In genomic region chr4:106315921-106316350, GRCm38 (mm10) we compare ENCODE assay signal across 1 mouse cellular context.
TF ChIP-seq lines count a peak whose summit lies in the region.

Gene Usp24, plus strand, starts transcription at chr4:106316213.

TF ChIP-seq in CH12.LX, 34 proteins besides CTCF, POLR2A, EP300 and RAD21 (continued from another document):
- TF ChIP-seq NRF1 (IDR thresholded peaks at IDR 0.05; ENCODE audit: low read depth, low read length): peak; percentile 57; the same call in 1 of the 2 replicates
- no peak for TF ChIP-seq MAX (IDR thresholded peaks at IDR 0.05; ENCODE audit: low read length)
- TF ChIP-seq ZKSCAN1 (IDR thresholded peaks at IDR 0.05; ENCODE audit: borderline replicate concordance, low read depth, low read length): no peak
- TF ChIP-seq BHLHE40 (IDR thresholded peaks at IDR 0.05; ENCODE audit: low read depth, low read length): peak; percentile 58; the same call in 1 of the 2 replicates
- no peak for TF ChIP-seq USF2 (conservative IDR thresholded peaks at IDR 0.05; ENCODE audit: low read depth, low read length)
- TF ChIP-seq TCF12 (IDR thresholded peaks at IDR 0.05; ENCODE audit: low read depth, low read length): peak; percentile 60; the same call in 1 of the 2 replicates
- TF ChIP-seq NELFE (IDR thresholded peaks at IDR 0.05; ENCODE audit: low read depth, low read length): peak; percentile 79
- TF ChIP-seq RCOR1 (conservative IDR thresholded peaks at IDR 0.05; ENCODE audit: low read depth, low read length): no peak
- no peak for TF ChIP-seq SIN3A (IDR thresholded peaks at IDR 0.05; ENCODE audit: low read length)
